Mouse (Mus musculus): ENCODE data around the gene Sept11. TPM values are rescaled to one million over a fixed set of nuclear protein-coding genes. Genes with fewer than 3 reads are reported as not detected.

Sept11 gene
- polyA plus RNA-seq, 1 experiment, result 46.8 TPM

DNA sequence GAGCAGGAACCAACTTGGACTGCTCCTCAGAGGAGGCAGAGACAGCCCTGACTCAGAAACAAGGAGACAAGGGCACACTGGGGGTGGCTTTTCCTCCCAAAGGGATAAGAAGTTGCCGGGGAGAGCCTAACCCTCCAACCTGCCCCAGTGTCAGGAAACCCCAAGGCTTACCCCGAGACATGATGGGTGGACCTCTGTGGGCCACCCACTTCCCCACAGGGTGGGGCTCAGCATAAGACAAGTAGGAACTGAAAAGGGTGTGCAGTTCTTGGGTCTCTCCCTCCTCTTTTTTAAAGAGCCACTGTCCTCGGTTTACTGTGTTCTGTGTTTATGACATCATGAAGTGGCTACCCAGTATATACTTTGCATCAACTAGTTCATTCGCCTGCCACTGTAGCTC is 59.2 kb downstream of the Sept11 start:
- H3K4me3 ChIP-seq (replicated peaks; ENCODE audit: extremely low read depth, low read depth, low read length), result no peak overlapping the region
- no peak for TF ChIP-seq CTCF (IDR thresholded peaks at IDR 0.05; ENCODE audit: insufficient read depth, low read length)
- peak; percentile 12; the same call in 1 of the 2 replicates for TF ChIP-seq POLR2A (IDR thresholded peaks at IDR 0.05; ENCODE audit: borderline replicate concordance, extremely low read depth, low read depth, low read length)
- peaks cover 40% of the 10 kb centered on the region for H3K4me1 ChIP-seq (ENCODE audit: control insufficient read depth, insufficient read depth, low read length)
- no peak for DNase-seq
- 39% methylated on average over 4 of the region's 4 CpGs for WGBS

DNA sequence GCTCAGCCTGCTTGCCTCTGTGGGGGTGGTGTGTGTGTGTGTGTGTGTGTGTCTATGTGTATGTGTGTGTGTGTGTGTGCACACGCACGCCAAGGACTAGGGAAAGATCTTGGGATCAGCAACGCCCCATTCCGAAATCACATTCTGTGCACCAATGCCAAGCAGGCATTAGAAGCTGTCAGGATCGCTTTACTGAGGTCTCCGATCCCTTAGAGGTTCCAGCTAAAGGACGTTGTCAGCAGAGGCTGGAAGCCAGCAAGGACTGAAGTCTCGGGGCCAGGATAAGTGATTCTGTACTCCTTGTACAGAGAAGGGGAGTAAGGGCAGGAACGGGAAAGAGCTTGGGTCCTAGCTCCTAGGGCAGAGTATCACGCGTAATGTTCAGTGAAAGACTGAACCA is 61.2 kb downstream of the Sept11 start:
- 79% methylated on average over 11 of the region's 11 CpGs for WGBS
- Histone ChIP-seq H3K4me1 (ENCODE audit: control insufficient read depth, insufficient read depth, low read length) (peaks cover 39% of the 10 kb centered on the region), H3K4me3 (replicated peaks; ENCODE audit: extremely low read depth, low read depth, low read length) (no peak overlapping the region)
- TF ChIP-seq CTCF (IDR thresholded peaks at IDR 0.05; ENCODE audit: insufficient read depth, low read length), result no peak
- no peak for TF ChIP-seq POLR2A (IDR thresholded peaks at IDR 0.05; ENCODE audit: borderline replicate concordance, extremely low read depth, low read depth, low read length)
- DNase-seq, result no peak

DNA sequence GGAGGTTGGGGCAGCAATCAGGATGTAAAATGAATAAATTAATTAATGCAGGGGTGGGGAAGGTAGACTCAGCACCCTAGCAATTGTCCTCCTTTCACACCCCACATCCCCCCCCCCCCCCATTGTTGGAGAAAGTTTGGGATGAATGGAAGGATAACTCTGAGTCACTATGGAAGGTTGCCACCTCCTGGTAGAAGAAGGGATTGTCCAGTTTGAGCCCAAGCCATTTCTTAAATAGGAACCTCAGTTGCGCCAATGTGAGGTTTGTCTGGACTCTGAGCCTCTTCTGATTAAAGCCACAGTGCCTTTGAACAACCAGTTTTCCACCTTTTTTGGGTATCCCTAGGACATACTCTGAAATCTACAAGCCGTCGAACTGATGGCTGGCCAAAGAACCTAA is 70.3 kb downstream of the Sept11 start:
- no peak overlapping the region for H3K4me3 ChIP-seq (replicated peaks; ENCODE audit: extremely low read depth, low read depth, low read length)
- peak; percentile 44 for DNase-seq
- 77% methylated on average over 3 of the region's 3 CpGs for WGBS
- TF ChIP-seq POLR2A (IDR thresholded peaks at IDR 0.05; ENCODE audit: borderline replicate concordance, extremely low read depth, low read depth, low read length) (no peak), CTCF (IDR thresholded peaks at IDR 0.05; ENCODE audit: insufficient read depth, low read length) (peak; percentile 55)
- no peaks in the 10 kb centered on the region for H3K4me1 ChIP-seq (ENCODE audit: control insufficient read depth, insufficient read depth, low read length)

DNA sequence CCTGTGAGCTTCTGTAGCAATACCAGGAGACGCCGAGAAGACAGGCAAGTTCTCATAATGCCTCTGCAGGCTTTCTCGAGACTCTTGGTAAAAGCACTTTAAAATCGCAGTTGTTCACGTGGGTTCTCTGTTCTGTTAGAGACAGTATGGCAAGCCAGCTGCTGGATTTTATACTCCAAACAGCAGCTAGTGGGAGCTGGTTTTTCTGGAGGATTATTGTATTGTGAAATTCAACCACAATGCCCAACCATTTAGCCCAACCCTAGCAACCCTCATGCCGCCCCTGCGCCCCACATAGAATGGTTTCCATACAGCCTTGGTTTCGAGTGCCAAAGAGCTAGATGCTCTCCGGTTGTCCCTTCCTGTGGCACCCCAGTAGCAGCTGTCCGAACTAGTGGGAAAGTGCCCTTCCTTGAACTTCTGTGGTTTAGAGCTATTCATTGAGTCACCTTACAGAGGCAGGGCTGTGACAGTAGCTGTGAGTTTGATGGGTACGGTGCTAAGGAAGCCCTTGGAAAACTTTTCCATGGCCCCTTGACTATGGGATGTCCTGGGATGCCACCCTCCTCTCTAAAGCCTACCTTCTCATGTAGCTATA is 74.8 kb downstream of the Sept11 start:
- DNase-seq, result no peak
- Histone ChIP-seq H3K4me1 (ENCODE audit: control insufficient read depth, insufficient read depth, low read length) (no peaks in the 10 kb centered on the region), H3K4me3 (replicated peaks; ENCODE audit: extremely low read depth, low read depth, low read length) (no peak overlapping the region)
- TF ChIP-seq POLR2A (IDR thresholded peaks at IDR 0.05; ENCODE audit: borderline replicate concordance, extremely low read depth, low read depth, low read length) (no peak), CTCF (IDR thresholded peaks at IDR 0.05; ENCODE audit: insufficient read depth, low read length) (no peak)
- 88% methylated on average over 11 of the region's 11 CpGs for WGBS

DNA sequence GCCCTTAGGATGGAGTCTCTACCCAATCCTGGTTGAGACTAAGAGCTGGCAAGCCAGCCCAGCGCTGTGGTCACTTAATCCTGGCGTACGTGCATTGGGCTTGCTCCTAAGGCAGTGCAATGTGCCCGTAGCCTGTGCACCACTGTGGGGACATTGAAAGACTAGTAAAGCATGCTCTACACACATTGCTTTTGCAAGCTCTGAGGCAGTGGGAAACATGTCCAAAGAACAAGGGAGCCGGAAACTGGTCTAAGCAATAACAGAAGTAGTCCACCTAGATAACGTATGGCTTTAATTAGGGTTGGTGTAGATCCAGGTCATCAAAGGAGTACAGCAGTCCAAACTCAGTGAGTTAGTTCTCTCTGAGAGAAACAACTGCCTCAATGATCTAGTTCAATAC is 75.4 kb downstream of the Sept11 start:
- Histone ChIP-seq H3K4me3 (replicated peaks; ENCODE audit: extremely low read depth, low read depth, low read length) (no peak overlapping the region), H3K4me1 (ENCODE audit: control insufficient read depth, insufficient read depth, low read length) (no peaks in the 10 kb centered on the region)
- TF ChIP-seq POLR2A (IDR thresholded peaks at IDR 0.05; ENCODE audit: borderline replicate concordance, extremely low read depth, low read depth, low read length) (no peak), CTCF (IDR thresholded peaks at IDR 0.05; ENCODE audit: insufficient read depth, low read length) (no peak)
- 95% methylated on average over 6 of the region's 6 CpGs for WGBS
- DNase-seq, result no peak

DNA sequence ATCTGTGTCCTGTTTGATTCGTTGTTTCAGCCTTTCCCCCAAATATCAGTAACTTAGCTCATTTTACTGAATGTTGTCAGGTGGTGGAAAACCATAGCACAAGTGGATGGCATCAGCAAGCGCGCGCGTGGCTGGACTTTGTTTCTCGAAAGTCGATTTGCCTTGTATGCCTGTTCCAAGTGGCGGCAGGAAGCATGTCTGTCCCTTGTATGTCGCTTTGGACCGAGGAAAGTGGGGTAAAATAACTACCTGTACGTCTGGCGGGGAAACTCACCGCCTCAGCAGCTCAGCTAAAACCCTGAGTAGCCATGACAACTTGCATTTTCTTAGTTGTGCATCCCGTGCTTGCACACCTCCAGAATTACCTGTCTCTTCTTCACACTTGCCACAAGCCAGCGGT is 78.2 kb downstream of the Sept11 start:
- no peak overlapping the region for H3K4me3 ChIP-seq (replicated peaks; ENCODE audit: extremely low read depth, low read depth, low read length)
- 94% methylated on average over 15 of the region's 15 CpGs for WGBS
- TF ChIP-seq CTCF (IDR thresholded peaks at IDR 0.05; ENCODE audit: insufficient read depth, low read length) (no peak), POLR2A (IDR thresholded peaks at IDR 0.05; ENCODE audit: borderline replicate concordance, extremely low read depth, low read depth, low read length) (no peak)
- no peaks in the 10 kb centered on the region for H3K4me1 ChIP-seq (ENCODE audit: control insufficient read depth, insufficient read depth, low read length)
- DNase-seq, result no peak

DNA sequence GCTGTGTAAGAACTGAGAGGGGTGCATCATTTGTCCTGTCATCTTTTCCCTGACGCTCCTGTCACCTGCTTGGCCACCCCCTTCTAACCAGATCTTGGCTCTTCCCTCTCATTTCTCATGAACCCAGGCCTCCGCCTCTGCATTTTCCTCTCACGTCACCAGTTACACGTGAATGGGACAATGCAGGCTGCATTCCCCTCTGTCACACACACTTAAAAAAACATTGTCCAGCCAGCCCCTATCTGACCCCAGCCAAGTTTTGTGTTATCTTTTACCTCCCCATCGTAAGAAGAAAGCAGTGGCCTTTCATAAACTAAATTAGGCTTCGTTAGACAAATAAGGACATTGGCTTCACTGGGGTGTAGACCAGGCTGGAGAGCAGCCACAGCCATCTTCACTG is 79.3 kb downstream of the Sept11 start:
- DNase-seq, result no peak
- TF ChIP-seq CTCF (IDR thresholded peaks at IDR 0.05; ENCODE audit: insufficient read depth, low read length), result no peak
- TF ChIP-seq POLR2A (IDR thresholded peaks at IDR 0.05; ENCODE audit: borderline replicate concordance, extremely low read depth, low read depth, low read length), result no peak
- 77% methylated on average over 6 of the region's 6 CpGs for WGBS
- H3K4me1 ChIP-seq (ENCODE audit: control insufficient read depth, insufficient read depth, low read length), result no peaks in the 10 kb centered on the region
- no peak overlapping the region for H3K4me3 ChIP-seq (replicated peaks; ENCODE audit: extremely low read depth, low read depth, low read length)

DNA sequence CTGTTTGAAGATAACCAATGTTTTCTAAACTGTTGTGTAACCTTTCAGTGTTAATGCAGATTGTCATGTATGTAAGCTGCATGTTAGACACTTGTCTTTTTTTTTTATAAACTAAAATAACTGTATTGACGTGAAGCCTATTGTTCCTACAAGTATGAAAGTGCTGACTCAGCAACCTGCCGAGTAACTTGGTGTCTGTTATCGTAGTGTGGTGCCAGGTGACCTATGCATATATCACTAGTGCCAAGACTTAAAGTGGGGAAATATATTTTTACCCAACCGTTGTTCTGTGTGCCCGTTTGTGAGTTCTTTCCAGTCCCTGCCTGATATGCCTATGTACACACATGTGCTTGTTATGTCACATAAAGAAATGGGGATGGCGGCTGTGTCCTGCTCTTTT is 81.4 kb downstream of the Sept11 start:
- Histone ChIP-seq H3K4me3 (replicated peaks; ENCODE audit: extremely low read depth, low read depth, low read length) (no peak overlapping the region), H3K4me1 (ENCODE audit: control insufficient read depth, insufficient read depth, low read length) (no peaks in the 10 kb centered on the region)
- no peak for DNase-seq
- no peak for TF ChIP-seq CTCF (IDR thresholded peaks at IDR 0.05; ENCODE audit: insufficient read depth, low read length)
- no peak for TF ChIP-seq POLR2A (IDR thresholded peaks at IDR 0.05; ENCODE audit: borderline replicate concordance, extremely low read depth, low read depth, low read length)
- 72% methylated on average over 6 of the region's 6 CpGs for WGBS

DNA sequence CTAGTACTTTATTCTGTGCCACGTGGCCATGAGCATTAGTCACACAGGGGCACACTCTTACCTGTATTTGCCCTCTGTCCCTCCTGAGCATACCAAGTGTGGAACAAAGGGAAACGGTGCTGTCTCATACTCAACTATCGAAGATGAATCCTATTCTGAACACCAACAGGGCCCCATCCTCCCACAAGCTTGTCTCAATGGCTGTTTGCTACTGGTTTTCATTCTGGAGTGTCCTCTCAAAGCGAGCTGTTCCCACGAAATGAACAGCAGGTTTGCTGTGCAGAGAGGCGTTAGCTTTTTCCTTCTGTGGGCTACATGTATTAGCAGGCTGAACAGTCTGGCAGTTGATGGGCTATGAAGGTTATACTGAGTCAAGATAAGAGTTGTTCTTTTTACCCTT is 85.4 kb downstream of the Sept11 start:
- TF ChIP-seq CTCF (IDR thresholded peaks at IDR 0.05; ENCODE audit: insufficient read depth, low read length), result no peak
- TF ChIP-seq POLR2A (IDR thresholded peaks at IDR 0.05; ENCODE audit: borderline replicate concordance, extremely low read depth, low read depth, low read length), result no peak
- 63% methylated on average over 6 of the region's 6 CpGs for WGBS
- Histone ChIP-seq H3K4me1 (ENCODE audit: control insufficient read depth, insufficient read depth, low read length) (no peaks in the 10 kb centered on the region), H3K4me3 (replicated peaks; ENCODE audit: extremely low read depth, low read depth, low read length) (no peak overlapping the region)
- no peak for DNase-seq

DNA sequence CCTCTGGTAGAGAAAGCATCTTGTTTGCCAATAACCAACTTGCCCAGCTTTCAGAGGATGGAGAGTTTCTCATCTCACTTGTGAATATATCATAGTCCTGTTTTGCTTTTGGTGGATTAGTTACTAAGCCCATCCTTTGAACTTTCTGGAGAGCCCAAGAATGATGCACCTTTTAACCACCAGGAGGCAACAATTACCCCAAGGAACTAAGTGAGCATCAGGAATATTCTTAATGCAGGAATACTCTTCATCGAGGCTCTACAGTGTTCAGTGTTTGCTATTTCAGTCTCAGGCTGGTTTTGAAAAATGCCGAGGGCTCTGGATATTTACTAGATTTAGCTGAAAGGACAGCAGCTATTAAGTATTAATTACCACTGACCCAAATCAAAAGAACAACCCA is 87.0 kb downstream of the Sept11 start:
- 27% methylated on average over 2 of the region's 2 CpGs for WGBS
- TF ChIP-seq CTCF (IDR thresholded peaks at IDR 0.05; ENCODE audit: insufficient read depth, low read length) (no peak), POLR2A (IDR thresholded peaks at IDR 0.05; ENCODE audit: borderline replicate concordance, extremely low read depth, low read depth, low read length) (no peak)
- Histone ChIP-seq H3K4me3 (replicated peaks; ENCODE audit: extremely low read depth, low read depth, low read length) (no peak overlapping the region), H3K4me1 (ENCODE audit: control insufficient read depth, insufficient read depth, low read length) (no peaks in the 10 kb centered on the region)
- no peak for DNase-seq
